In genomic region chr2:181578790-181579618, GRCm38 (mm10) we compare ENCODE assay signal across 10 mouse cellular contexts. TPM values are rescaled to one million over a fixed set of nuclear protein-coding genes. Genes with fewer than 3 reads are reported as not detected.
DNase-seq lines count a peak whose midpoint lies in the region; ATAC-seq and TF ChIP-seq lines count a peak whose summit lies in the region.
"Had no signal": no experiment of that assay in that cellular context is flagged by ENCODE, and none has a peak within 500 bp of the region (broad histone marks: within the 10 kb centered on the region; RNA-seq: fewer than 3 reads in every experiment).

No protein-coding gene starts in this region.

- peak overlapping the region; percentile 1; the same call in 1 of the 2 replicates for H3K4me2 ChIP-seq in kidney, embryonic 14.5 days (replicated peaks; ENCODE audit: low read depth, low read length)
- H3K4me2 ChIP-seq in embryonic facial prominence, embryonic 13.5 days: no peak overlapping the region
- H3K4me2 ChIP-seq in liver, embryonic 14.5 days (ENCODE audit: low read depth): peak overlapping the region; percentile 56
- H3K4me2 ChIP-seq: limb, embryonic 12.5 days had no signal

- DNase-seq in cerebellum, adult 11-12 months: peak; percentile 34
- DNase-seq in kidney, adult 11 months: no peak
- DNase-seq in liver, embryonic 14.5 days (ENCODE audit: low read depth in 3 of 3, low spot score in 3 of 3): no peak
- no peak for DNase-seq in lung, adult 2 months
- no peak for DNase-seq in left cerebral cortex, adult 18-20 months (ENCODE audit: low spot score in 2 of 2)

- no peak for TF ChIP-seq POLR2A in lung, adult 2 months (IDR thresholded peaks at IDR 0.05; ENCODE audit: borderline replicate concordance, extremely low read depth, low read depth, low read length)

- no peak for TF ChIP-seq EP300 in liver, embryonic 14.5 days (IDR thresholded peaks at IDR 0.05; ENCODE audit: low read depth)

- no peaks in the 10 kb centered on the region for H3K27me3 ChIP-seq in kidney, embryonic 14.5 days (ENCODE audit: control insufficient read depth, insufficient read depth, low read length)
- H3K27me3 ChIP-seq in embryonic facial prominence, embryonic 13.5 days: no peaks in the 10 kb centered on the region
- no peaks in the 10 kb centered on the region for H3K27me3 ChIP-seq in liver, embryonic 14.5 days (ENCODE audit: control insufficient read depth, insufficient read depth, low read length)
- H3K27me3 ChIP-seq: limb, embryonic 12.5 days had no signal

- H3K27ac ChIP-seq in kidney, embryonic 14.5 days (ENCODE audit: low read depth, low read length): peak overlapping the region; percentile 88; the same call in 1 of the 2 replicates
- H3K27ac ChIP-seq in embryonic facial prominence, embryonic 13.5 days: no peak overlapping the region
- H3K27ac ChIP-seq in liver, embryonic 14.5 days: peak overlapping the region; percentile 64
- H3K27ac ChIP-seq: limb, embryonic 12.5 days had no signal

- H3K4me1 ChIP-seq in kidney, embryonic 14.5 days (ENCODE audit: control insufficient read depth, insufficient read depth, low read length): peaks cover 28% of the 10 kb centered on the region
- H3K4me1 ChIP-seq in embryonic facial prominence, embryonic 13.5 days: peaks cover 26% of the 10 kb centered on the region
- H3K4me1 ChIP-seq in liver, embryonic 14.5 days (replicated peaks; ENCODE audit: control insufficient read depth in 2 of 2, insufficient read depth in 2 of 2, low read length in 1 of 2): peaks cover 37 to 51% of the 10 kb centered on the region in 2 experiments
- no peaks in the 10 kb centered on the region for H3K4me1 ChIP-seq in lung, adult 2 months (ENCODE audit: control insufficient read depth, insufficient read depth, low read length)

- no peak overlapping the region for H3K4me3 ChIP-seq in kidney, embryonic 14.5 days (ENCODE audit: low read length)
- H3K4me3 ChIP-seq in embryonic facial prominence, embryonic 13.5 days: no peak overlapping the region
- H3K4me3 ChIP-seq in liver, embryonic 14.5 days (ENCODE audit: insufficient read depth in 1 of 2, low read depth in 2 of 2, low read length in 2 of 2): no peak overlapping the region
- no peak overlapping the region for H3K4me3 ChIP-seq in lung, adult 2 months (replicated peaks; ENCODE audit: extremely low read depth, low read depth, low read length)
- H3K4me3 ChIP-seq: limb, embryonic 12.5 days had no signal

- no peak for TF ChIP-seq CTCF in liver, embryonic 14.5 days (IDR thresholded peaks at IDR 0.05; ENCODE audit: low read depth)
- no peak for TF ChIP-seq CTCF in lung, adult 2 months (IDR thresholded peaks at IDR 0.05; ENCODE audit: insufficient read depth, low read length)

- no peaks in the 10 kb centered on the region for H3K9me3 ChIP-seq in kidney, embryonic 14.5 days (ENCODE audit: control insufficient read depth, low read length)
- H3K9me3 ChIP-seq in embryonic facial prominence, embryonic 13.5 days: no peaks in the 10 kb centered on the region
- no peaks in the 10 kb centered on the region for H3K9me3 ChIP-seq in liver, embryonic 14.5 days (ENCODE audit: control insufficient read depth, low read length)
- H3K9me3 ChIP-seq: limb, embryonic 12.5 days had no signal

- no peak overlapping the region for H3K9ac ChIP-seq in kidney, embryonic 14.5 days (ENCODE audit: low read depth, low read length)
- peak overlapping the region; percentile 40 for H3K9ac ChIP-seq in embryonic facial prominence, embryonic 13.5 days
- no peak overlapping the region; the same call in 1 of the 2 replicates for H3K9ac ChIP-seq in liver, embryonic 14.5 days (replicated peaks)
- H3K9ac ChIP-seq: limb, embryonic 12.5 days had no signal

- peaks cover 9% of the 10 kb centered on the region; the same call in 1 of the 2 replicates for H3K36me3 ChIP-seq in kidney, embryonic 14.5 days (ENCODE audit: control insufficient read depth, insufficient read depth, low read length)
- peaks cover 23% of the 10 kb centered on the region for H3K36me3 ChIP-seq in embryonic facial prominence, embryonic 13.5 days
- H3K36me3 ChIP-seq in liver, embryonic 14.5 days (replicated peaks; ENCODE audit: control insufficient read depth, insufficient read depth, low read depth): no peaks in the 10 kb centered on the region

- 29% methylated on average over 5 of the region's 5 CpGs for WGBS in kidney, embryonic 14.5 days
- WGBS in embryonic facial prominence, embryonic 13.5 days: 58% methylated on average over 5 of the region's 5 CpGs
- WGBS in liver, embryonic 14.5 days (ENCODE audit: insufficient replicate concordance): 46% methylated on average over 5 of the region's 5 CpGs
- 42% methylated on average over 5 of the region's 5 CpGs for WGBS in lung, adult 2 months

- no peak for ATAC-seq in cerebellum, adult (ENCODE audit: insufficient number of reproducible peaks, low FRiP score, low TSS enrichment)
- ATAC-seq in kidney, embryonic 14.5 days (ENCODE audit: low FRiP score, low TSS enrichment): peak; percentile 39; the same call in 1 of the 2 replicates
- ATAC-seq in embryonic facial prominence, embryonic 13.5 days (ENCODE audit: insufficient number of reproducible peaks, insufficient read depth, low FRiP score, low TSS enrichment, low read depth): no peak
- no peak for ATAC-seq in liver, embryonic 14.5 days (ENCODE audit: insufficient read depth)
- ATAC-seq: inflammation-experienced regulatory T-cells, adult 6 months had no signal

RNA-seq across cellular contexts. Expression of gene Uckl1, which starts 5.7 kb away (rescaled TPM):
- polyA plus RNA-seq in kidney, embryonic 14.5 days (2014; fragmentation: Nextera tagmentation; extraction: Ambion mirVana): 45.3 and 49.4 TPM in 2 replicates
- 41.1 and 57.1 TPM in 2 replicates for polyA plus RNA-seq in embryonic facial prominence, embryonic 13.5 days (2015; fragmentation: Nextera tagmentation; extraction: Ambion mirVana)
- polyA plus RNA-seq in liver, embryonic 14.5 days (2012; rRNA removed): 30.8 and 33.3 TPM in 2 replicates
- polyA plus RNA-seq in liver, embryonic 14.5 days (2014; fragmentation: Nextera tagmentation; extraction: Ambion mirVana): 18.7 and 21.6 TPM in 2 replicates
- 121 and 128 TPM in 2 replicates for polyA plus RNA-seq in lung, adult 2 months (2012; rRNA removed)
- 10 to 100 TPM; 51.5 to 70.2 TPM for total RNA-seq in left cerebral cortex, adult 18-20 months (2021)

RNA-seq across cellular contexts. Expression of gene Prpf6, which starts 12.7 kb away (rescaled TPM):
- polyA plus RNA-seq in kidney, embryonic 14.5 days (2014; fragmentation: Nextera tagmentation; extraction: Ambion mirVana): 64.5 and 64.8 TPM in 2 replicates
- polyA plus RNA-seq in embryonic facial prominence, embryonic 13.5 days (2015; fragmentation: Nextera tagmentation; extraction: Ambion mirVana): 64.0 and 68.9 TPM in 2 replicates
- polyA plus RNA-seq in liver, embryonic 14.5 days (2012; rRNA removed): 9.5 and 15.7 TPM in 2 replicates
- 22.3 and 25.9 TPM in 2 replicates for polyA plus RNA-seq in liver, embryonic 14.5 days (2014; fragmentation: Nextera tagmentation; extraction: Ambion mirVana)
- polyA plus RNA-seq in lung, adult 2 months (2012; rRNA removed): 14.1 and 21.5 TPM in 2 replicates
- 10 to 100 TPM; 57.5 to 60.3 TPM for total RNA-seq in left cerebral cortex, adult 18-20 months (2021)

RNA-seq across cellular contexts. Expression of gene Zfp512b, which starts 13.6 kb away (rescaled TPM):
- polyA plus RNA-seq in kidney, embryonic 14.5 days (2014; fragmentation: Nextera tagmentation; extraction: Ambion mirVana): 28.5 and 50.6 TPM in 2 replicates
- polyA plus RNA-seq in embryonic facial prominence, embryonic 13.5 days (2015; fragmentation: Nextera tagmentation; extraction: Ambion mirVana): 70.9 and 81.1 TPM in 2 replicates
- polyA plus RNA-seq in liver, embryonic 14.5 days (2012; rRNA removed): 8.8 and 9.5 TPM in 2 replicates
- polyA plus RNA-seq in liver, embryonic 14.5 days (2014; fragmentation: Nextera tagmentation; extraction: Ambion mirVana): 4.4 and 6.5 TPM in 2 replicates
- polyA plus RNA-seq in lung, adult 2 months (2012; rRNA removed): 37.1 and 43.7 TPM in 2 replicates
- total RNA-seq in left cerebral cortex, adult 18-20 months (2021): 10 to 100 TPM; 70.4 to 77.9 TPM

RNA-seq across cellular contexts. Expression of gene Samd10, which starts 20.0 kb away (rescaled TPM):
- polyA plus RNA-seq in kidney, embryonic 14.5 days (2014; fragmentation: Nextera tagmentation; extraction: Ambion mirVana): 24.5 and 29.2 TPM in 2 replicates
- 9.3 and 10.4 TPM in 2 replicates for polyA plus RNA-seq in embryonic facial prominence, embryonic 13.5 days (2015; fragmentation: Nextera tagmentation; extraction: Ambion mirVana)
- 1.6 TPM in 2 replicates for polyA plus RNA-seq in liver, embryonic 14.5 days (2012; rRNA removed)
- 1.5 TPM in 2 replicates for polyA plus RNA-seq in liver, embryonic 14.5 days (2014; fragmentation: Nextera tagmentation; extraction: Ambion mirVana)
- 24.1 and 24.5 TPM in 2 replicates for polyA plus RNA-seq in lung, adult 2 months (2012; rRNA removed)
- total RNA-seq in left cerebral cortex, adult 18-20 months (2021): 10 to 100 TPM; 20.8 to 23.5 TPM

RNA-seq across cellular contexts. Expression of gene Dnajc5, which starts 58.7 kb away (rescaled TPM):
- polyA plus RNA-seq in kidney, embryonic 14.5 days (2014; fragmentation: Nextera tagmentation; extraction: Ambion mirVana): 41.5 and 82.2 TPM in 2 replicates
- polyA plus RNA-seq in embryonic facial prominence, embryonic 13.5 days (2015; fragmentation: Nextera tagmentation; extraction: Ambion mirVana): 97.2 and 101 TPM in 2 replicates
- 12.5 and 13.9 TPM in 2 replicates for polyA plus RNA-seq in liver, embryonic 14.5 days (2012; rRNA removed)
- polyA plus RNA-seq in liver, embryonic 14.5 days (2014; fragmentation: Nextera tagmentation; extraction: Ambion mirVana): 20.0 and 23.7 TPM in 2 replicates
- 47.4 and 76.4 TPM in 2 replicates for polyA plus RNA-seq in lung, adult 2 months (2012; rRNA removed)
- total RNA-seq in left cerebral cortex, adult 18-20 months (2021): 100 to 1,000 TPM; 299 to 304 TPM
